Mouse (Mus musculus): ENCODE data around the gene Zfp385b. TPM values are rescaled to one million over a fixed set of nuclear protein-coding genes. Genes with fewer than 3 reads are reported as not detected.

Gene Zfp385b
- total and polyA plus RNA-seq, 3 experiments = not detected

DNA sequence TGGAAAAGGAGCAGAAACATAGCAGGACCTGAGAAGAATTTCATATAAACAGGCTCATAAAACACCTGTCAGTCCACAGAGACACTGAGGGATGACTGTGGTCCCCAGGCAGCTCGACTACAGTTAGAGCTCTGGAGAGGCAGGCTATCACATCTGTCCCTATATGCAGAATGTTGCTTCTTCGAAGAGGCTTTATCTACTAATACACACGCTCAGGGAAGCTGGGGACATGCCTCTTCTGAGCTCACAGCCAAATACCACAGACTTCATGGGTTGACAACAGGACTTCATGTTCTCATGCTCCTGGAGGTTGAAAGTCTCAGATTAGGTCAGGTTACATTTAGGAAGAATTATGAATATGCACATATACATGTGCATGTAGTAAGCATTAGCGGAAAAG lies 321.1 kb downstream of the Zfp385b start:
- no peak overlapping the region for H3K4me3 ChIP-seq (replicated peaks in 1 of 3; ENCODE audit: low read depth in 2 of 3, low read length in 2 of 3, poor library complexity in 1 of 3)
- no peak overlapping the region for H3K27ac ChIP-seq (ENCODE audit: insufficient read depth, low read depth)
- DNase-seq (ENCODE audit: extremely low read depth) = no peak
- H3K36me3 ChIP-seq (replicated peaks in 1 of 2; ENCODE audit: control insufficient read depth in 1 of 2, insufficient read depth in 1 of 2, low read length in 1 of 2) = no peaks in the 10 kb centered on the region
- in situ Hi-C loops (cut with MboI; ENCODE audit: low pct_ligation_motif_present, low pct_unique_long_range_greater_than_20kb, low sequenced_read_pairs) (no loop called here), dilution Hi-C loops (cut with MboI; ENCODE audit: extremely low pct_ligation_motif_present, extremely low pct_unique_long_range_greater_than_20kb, low sequenced_read_pairs) (no loop called here)
- no peak overlapping the region for H3K4me2 ChIP-seq (ENCODE audit: insufficient read depth, low read depth, poor library complexity, severe bottlenecking)
- H3K79me2 ChIP-seq (replicated peaks; ENCODE audit: control insufficient read depth, extremely low read depth, insufficient read depth, poor library complexity, severe bottlenecking) = no peaks in the 10 kb centered on the region
- TF ChIP-seq ETS1 (conservative IDR thresholded peaks at IDR 0.05; ENCODE audit: low read depth, low read length) (no peak), JUN (IDR thresholded peaks at IDR 0.05; ENCODE audit: insufficient read depth, low read depth, low read length) (no peak), IRF4 (IDR thresholded peaks at IDR 0.05; ENCODE audit: low read depth, low read length) (no peak), PAX5 (IDR thresholded peaks at IDR 0.05; ENCODE audit: low read length) (no peak), SIN3A (IDR thresholded peaks at IDR 0.05; ENCODE audit: low read length) (no peak), SMC3 (IDR thresholded peaks at IDR 0.05; ENCODE audit: low read depth, low read length) (no peak), MAZ (IDR thresholded peaks at IDR 0.05; ENCODE audit: low read depth, low read length) (no peak), JUND (conservative IDR thresholded peaks at IDR 0.05; ENCODE audit: low read depth, low read length) (no peak), MYC (IDR thresholded peaks at IDR 0.05; ENCODE audit: low read depth, low read length) (no peak), TCF12 (IDR thresholded peaks at IDR 0.05; ENCODE audit: low read depth, low read length) (no peak), POLR2A (IDR thresholded peaks at IDR 0.05; ENCODE audit: low read depth, low read length) (no peak)
- no peak overlapping the region for H3K9ac ChIP-seq (ENCODE audit: insufficient read depth, low read depth)
- H3K9me3 ChIP-seq (replicated peaks; ENCODE audit: low read length) = peaks cover 67% of the 10 kb centered on the region
- H3K4me1 ChIP-seq (ENCODE audit: control insufficient read depth in 1 of 2, insufficient read depth in 2 of 2) = no peaks in the 10 kb centered on the region
- H3K27me3 ChIP-seq (replicated peaks) = no peaks in the 10 kb centered on the region

DNA sequence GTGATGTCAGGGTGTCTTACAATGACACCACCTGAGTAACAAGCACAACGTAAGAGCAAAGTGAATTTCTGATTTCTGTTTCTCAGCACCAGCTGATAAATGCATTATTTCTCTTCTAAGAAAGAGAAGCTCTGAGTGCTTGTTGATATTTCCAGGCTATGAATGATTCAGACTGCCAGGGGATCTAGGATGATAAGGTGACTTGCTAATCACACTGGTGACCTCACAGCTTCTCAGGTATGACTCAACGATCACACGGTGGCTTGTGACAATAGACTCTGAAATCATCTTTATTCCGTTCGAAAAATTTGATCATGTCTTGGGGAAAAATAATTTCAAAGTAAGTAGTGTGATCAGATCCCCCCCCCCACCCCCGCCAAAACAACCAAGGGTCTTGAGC lies 321.5 kb downstream of the Zfp385b start:
- H3K4me1 ChIP-seq (ENCODE audit: control insufficient read depth in 1 of 2, insufficient read depth in 2 of 2) = no peaks in the 10 kb centered on the region
- in situ Hi-C loops (cut with MboI; ENCODE audit: low pct_ligation_motif_present, low pct_unique_long_range_greater_than_20kb, low sequenced_read_pairs) (no loop called here), dilution Hi-C loops (cut with MboI; ENCODE audit: extremely low pct_ligation_motif_present, extremely low pct_unique_long_range_greater_than_20kb, low sequenced_read_pairs) (no loop called here)
- no peak for DNase-seq (ENCODE audit: extremely low read depth)
- H3K9ac ChIP-seq (ENCODE audit: insufficient read depth, low read depth) = no peak overlapping the region
- H3K9me3 ChIP-seq (replicated peaks; ENCODE audit: low read length) = peaks cover 65% of the 10 kb centered on the region
- H3K27me3 ChIP-seq (replicated peaks) = no peaks in the 10 kb centered on the region
- TF ChIP-seq USF2 (conservative IDR thresholded peaks at IDR 0.05; ENCODE audit: low read depth, low read length) = no peak
- TF ChIP-seq HCFC1 (IDR thresholded peaks at IDR 0.05; ENCODE audit: low read depth, low read length) = no peak
- no peak for TF ChIP-seq BHLHE40 (IDR thresholded peaks at IDR 0.05; ENCODE audit: low read depth, low read length)
- no peak for TF ChIP-seq SMC3 (IDR thresholded peaks at IDR 0.05; ENCODE audit: low read depth, low read length)
- no peak for TF ChIP-seq RAD21 (IDR thresholded peaks at IDR 0.05; ENCODE audit: low read depth, low read length)
- no peak for TF ChIP-seq CHD2 (IDR thresholded peaks at IDR 0.05; ENCODE audit: low read length)
- no peak for TF ChIP-seq PAX5 (IDR thresholded peaks at IDR 0.05; ENCODE audit: low read length)
- no peak for TF ChIP-seq ZNF384 (IDR thresholded peaks at IDR 0.05; ENCODE audit: low read depth, low read length)
- TF ChIP-seq ZC3H11A (IDR thresholded peaks at IDR 0.05; ENCODE audit: low read depth, low read length) = no peak
- no peak for TF ChIP-seq MEF2A (IDR thresholded peaks at IDR 0.05; ENCODE audit: borderline replicate concordance, low read depth, low read length)
- TF ChIP-seq TBP (conservative IDR thresholded peaks at IDR 0.05; ENCODE audit: low read depth, low read length) = no peak
- no peak for TF ChIP-seq NRF1 (IDR thresholded peaks at IDR 0.05; ENCODE audit: low read depth, low read length)
- TF ChIP-seq MAZ (IDR thresholded peaks at IDR 0.05; ENCODE audit: low read depth, low read length) = no peak
- TF ChIP-seq JUND (conservative IDR thresholded peaks at IDR 0.05; ENCODE audit: low read depth, low read length) = no peak
- TF ChIP-seq USF1 (IDR thresholded peaks at IDR 0.05; ENCODE audit: low read depth, low read length) = no peak
- TF ChIP-seq POLR2A (IDR thresholded peaks at IDR 0.05; ENCODE audit: low read depth, low read length) = no peak
- no peak for TF ChIP-seq JUN (IDR thresholded peaks at IDR 0.05; ENCODE audit: insufficient read depth, low read depth, low read length)
- no peak for TF ChIP-seq CTCF (conservative IDR thresholded peaks at IDR 0.05 in 1 of 2, IDR thresholded peaks at IDR 0.05 in 1 of 2; ENCODE audit: low read depth in 2 of 2, low read length in 2 of 2)
- TF ChIP-seq UBTF (IDR thresholded peaks at IDR 0.05; ENCODE audit: low read depth, low read length) = no peak
- no peak overlapping the region for H3K27ac ChIP-seq (ENCODE audit: insufficient read depth, low read depth)
- no peak overlapping the region for H3K4me3 ChIP-seq (replicated peaks in 1 of 3; ENCODE audit: low read depth in 2 of 3, low read length in 2 of 3, poor library complexity in 1 of 3)
- H3K36me3 ChIP-seq (replicated peaks in 1 of 2; ENCODE audit: control insufficient read depth in 1 of 2, insufficient read depth in 1 of 2, low read length in 1 of 2) = no peaks in the 10 kb centered on the region
- no peak overlapping the region for H3K4me2 ChIP-seq (ENCODE audit: insufficient read depth, low read depth, poor library complexity, severe bottlenecking)
- no peaks in the 10 kb centered on the region for H3K79me2 ChIP-seq (replicated peaks; ENCODE audit: control insufficient read depth, extremely low read depth, insufficient read depth, poor library complexity, severe bottlenecking)

Data from CH12.LX (cell line).